Mouse (Mus musculus) kidney, postnatal 14 days (tissue): Measurements from ENCODE around the gene Olfr434.
"Not testable (repeated sequence)": the region's sequence is repeated elsewhere in the genome, so short reads cannot be mapped to it uniquely, and the experiment has no call there.

ENCODE experiments used
- DNase-seq: peaks from one replicate; pipeline ENCODE4 v3.0.0; 2022; ENCODE audit warnings: mixed read lengths

Olfr434 gene

DNA sequence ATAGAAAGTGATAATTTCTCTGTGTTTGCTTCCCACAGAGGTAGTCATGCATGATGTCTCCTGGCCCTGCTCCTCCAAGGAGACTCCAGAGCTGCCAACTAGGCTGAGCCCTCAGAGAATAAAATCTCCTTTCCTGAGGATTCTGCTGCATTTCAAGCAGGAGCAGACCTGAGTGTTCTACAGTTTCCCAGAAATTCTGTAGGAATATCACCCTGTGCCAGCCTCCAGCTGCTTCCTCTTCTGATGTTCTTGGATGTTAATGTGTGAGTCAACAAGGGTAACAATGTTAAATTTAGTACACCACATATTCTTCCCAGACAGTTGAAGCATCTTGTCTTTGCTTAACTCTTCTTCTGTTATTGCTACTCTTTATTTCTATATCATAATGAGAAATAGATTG lies at the start of gene Olfr434:
Gene Olfr434, plus strand, starts transcription at position 149 of the 400 bp plus-strand sequence.
- not testable (repeated sequence) for DNase-seq

DNA sequence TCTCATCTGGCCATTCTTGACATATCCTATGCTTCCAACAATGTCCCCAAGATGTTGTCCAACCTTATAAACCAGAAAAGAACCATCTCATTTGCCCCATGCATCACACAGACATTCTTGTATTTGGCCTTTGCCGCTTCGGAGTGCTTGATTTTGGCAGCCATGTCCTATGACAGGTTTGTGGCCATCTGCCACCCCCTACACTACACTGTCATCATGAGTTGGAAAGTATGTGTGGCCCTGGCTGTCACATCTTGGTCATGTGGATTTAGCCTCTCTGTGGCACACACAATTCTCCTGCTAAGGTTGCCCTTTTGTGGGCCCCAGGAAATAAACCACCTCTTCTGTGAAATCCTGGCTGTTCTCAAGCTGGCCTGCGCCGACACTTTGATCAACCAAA lies 45.6 kb upstream of the Olfr434 start:
- no peak for DNase-seq

DNA sequence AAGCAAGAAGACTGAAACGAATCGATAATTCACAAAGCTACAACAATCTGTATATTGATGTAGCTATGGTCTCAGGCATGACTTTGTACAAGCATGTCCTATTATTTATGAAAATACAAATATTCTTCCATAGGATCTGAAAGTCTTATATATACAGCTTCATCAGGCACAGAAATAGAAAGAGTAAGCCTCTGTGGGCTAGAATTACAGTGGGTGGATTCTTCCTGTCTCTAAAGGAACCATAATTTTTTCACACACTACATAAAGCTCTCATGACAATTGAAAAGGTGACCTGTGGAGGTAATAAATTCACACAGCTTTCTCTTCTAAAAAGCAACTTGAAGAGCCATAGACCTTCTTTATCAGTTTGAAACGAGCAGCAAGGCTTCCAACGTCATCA lies 41.0 kb upstream of the Olfr434 start, which contains the start of gene Olfr13:
Gene Olfr13, plus strand, starts transcription at position 301 of the 400 bp plus-strand sequence.
- no peak for DNase-seq

DNA sequence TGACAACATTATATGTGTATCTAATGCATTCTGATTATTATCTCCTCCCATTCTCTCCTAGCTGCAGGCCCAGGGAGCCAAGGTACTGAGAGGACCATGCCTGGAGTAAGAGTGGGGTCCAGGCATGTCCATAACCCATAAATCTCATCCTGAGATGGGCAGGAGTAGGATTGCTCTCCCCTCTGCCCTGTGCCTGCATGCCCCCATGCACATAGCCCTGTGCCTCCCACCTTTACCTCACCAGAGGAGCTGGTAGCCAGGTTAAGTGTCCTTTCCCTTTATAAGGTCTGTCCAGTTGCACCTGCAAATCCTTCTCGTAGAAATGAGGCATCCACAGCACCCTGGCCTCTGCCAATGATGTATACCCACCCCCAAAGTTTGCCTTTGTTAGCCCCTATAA lies 34.7 kb upstream of the Olfr434 start:
- DNase-seq = no peak

DNA sequence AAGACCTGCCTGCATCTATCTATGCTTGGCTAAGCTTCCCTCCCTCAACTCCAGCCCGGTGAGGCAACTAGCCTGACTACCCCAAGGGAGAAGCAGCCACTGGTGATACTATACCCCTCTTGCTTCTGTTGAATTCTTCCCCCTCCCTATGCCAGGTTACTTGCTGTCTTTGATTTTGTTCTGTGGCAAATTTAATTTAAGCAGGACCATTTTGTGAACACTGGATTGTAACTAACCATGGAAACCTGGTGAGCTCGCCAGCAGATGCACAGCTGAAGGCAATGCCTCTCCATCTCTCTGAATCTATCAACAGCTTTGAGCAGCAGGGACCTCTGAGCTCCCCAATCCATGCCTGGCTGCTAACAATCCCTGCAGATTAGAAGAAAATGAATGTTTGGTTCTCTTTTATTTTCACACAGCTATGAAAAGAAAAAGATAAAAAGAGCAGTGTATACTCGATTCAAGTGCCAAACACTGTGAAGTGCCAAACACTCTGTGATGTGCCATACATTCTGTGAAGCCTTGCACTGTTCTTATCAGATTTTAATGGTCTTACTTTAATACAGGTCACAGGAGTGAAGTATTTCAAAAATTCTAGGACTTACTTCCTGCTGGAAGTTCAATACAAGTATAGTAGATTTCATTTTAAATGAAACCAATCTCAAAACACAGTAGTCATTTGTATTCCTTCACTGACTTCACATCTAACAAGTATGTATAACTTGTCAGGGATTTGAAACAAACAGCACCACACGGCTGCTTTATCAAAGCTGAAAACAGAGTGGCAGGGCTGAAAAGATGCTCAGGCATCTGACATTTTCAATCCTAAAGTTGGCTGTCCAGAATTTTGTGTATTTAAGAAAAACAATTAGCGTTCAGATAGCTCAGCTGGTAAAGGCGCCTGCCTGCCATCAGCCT lies 34.0 kb upstream of the Olfr434 start:
- no peak for DNase-seq

DNA sequence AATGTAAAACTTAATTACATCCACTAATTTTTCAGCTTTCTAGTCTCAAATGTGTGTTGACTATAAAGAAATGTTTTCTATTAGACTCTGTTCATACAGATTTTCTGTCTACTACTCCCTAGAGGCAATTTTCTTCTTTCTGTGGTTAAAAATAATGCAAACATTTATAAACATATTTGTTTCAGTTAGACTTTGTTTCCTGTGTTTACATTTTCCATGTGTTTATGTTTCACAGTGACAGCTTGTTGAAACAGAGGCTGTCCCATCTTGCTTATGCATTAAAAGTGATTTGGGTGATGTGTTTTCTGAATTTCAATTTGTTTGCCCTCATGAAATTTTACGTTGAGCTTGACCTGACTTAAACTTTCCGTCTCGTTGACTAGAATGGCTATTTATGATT lies 21.8 kb upstream of the Olfr434 start:
- no peak for DNase-seq

DNA sequence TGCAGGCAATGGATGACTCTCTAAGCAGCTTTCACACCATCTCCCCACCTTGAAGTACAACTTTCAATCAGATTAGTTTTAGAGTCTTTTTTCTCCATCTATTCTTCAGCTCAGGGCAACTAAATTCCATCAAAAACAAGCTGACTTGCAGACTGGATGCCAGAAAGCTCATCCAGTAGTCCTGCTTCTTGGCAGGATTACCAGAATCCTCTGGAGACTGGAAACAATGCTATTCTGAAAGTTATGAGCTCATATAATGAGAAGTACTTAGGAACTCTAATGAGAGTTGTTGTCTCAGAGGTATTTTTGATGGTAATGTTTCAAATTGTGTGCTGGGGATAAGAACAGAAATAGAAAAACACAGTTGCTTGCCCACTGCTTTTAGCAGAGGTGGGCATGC lies 16.0 kb upstream of the Olfr434 start, which contains the start of gene Olfr435:
Gene Olfr435, plus strand, starts transcription at position 366 of the 400 bp plus-strand sequence.
- no peak for DNase-seq

DNA sequence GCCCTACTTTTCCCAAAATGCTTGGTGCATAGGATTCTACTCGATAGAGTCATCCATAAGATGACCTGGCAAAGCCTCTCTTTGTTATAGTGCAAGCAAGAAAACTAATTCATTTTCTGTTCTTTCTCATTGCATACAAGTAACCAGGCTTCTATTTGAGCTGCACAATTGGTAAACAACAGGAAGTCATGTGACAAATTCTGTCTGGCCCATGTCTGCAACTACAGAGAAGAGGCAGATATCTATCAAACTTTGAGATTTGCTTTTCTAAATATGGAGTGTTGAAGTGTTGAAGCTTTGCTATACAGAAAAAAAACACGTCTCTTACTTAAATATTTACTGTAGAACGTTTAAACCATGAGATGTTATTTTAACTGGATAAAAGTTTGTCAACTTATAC lies 14.7 kb upstream of the Olfr434 start:
- no peak for DNase-seq

DNA sequence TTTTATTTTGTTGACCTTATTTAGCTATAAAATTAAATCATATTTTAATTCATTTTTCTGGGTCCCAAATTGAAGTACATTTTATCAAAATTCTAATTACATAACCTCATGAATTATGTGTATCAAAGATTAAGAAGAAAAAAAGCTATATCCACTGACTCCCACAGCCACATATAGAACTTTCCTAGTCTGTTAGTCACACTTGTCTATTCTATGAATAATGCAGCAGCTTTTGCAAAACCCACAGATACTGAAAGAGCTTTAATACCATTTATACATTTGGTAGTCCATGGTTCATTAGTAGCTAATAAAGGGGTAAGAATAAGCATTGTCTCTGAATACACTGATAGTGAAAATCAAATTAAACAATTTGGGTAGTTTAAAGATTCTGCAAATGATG lies 10.0 kb upstream of the Olfr434 start:
- DNase-seq = no peak

DNA sequence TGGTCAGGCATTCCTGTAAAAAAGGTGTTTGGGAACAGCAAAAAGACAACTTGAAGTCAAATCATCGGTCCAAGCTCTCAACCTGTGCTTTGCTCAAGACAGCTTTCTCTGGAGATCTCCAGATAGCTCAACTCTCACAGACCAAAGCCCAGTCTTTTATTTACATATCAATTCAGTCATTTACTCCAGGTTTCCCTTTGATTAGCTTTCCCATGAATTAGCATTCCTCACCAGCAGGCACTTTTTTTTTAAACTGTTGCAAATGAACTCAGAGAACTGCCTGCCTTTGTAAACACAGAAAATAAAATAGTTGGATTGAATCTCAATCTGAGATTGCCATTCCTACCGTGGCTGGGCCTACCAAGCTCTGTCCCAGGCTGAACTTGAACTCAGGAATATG lies 7.5 kb upstream of the Olfr434 start:
- DNase-seq = no peak

DNA sequence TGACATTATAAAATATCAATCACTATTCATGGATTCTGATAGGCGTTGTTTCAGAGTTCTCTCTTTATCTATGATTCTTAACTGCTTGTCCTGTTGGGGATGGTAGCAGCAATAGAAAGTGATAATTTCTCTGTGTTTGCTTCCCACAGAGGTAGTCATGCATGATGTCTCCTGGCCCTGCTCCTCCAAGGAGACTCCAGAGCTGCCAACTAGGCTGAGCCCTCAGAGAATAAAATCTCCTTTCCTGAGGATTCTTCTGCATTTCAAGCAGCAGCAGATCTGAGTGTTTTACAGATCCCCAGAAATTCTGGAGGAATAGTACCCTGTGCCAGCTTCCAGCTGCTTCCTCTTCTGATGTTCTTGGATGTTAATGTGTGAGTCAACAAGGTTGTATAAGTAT lies 18.4 kb downstream of the Olfr434 start, which contains the start of gene Olfr47:
Gene Olfr47, plus strand, starts transcription at position 275 of the 400 bp plus-strand sequence.
- not testable (repeated sequence) for DNase-seq

DNA sequence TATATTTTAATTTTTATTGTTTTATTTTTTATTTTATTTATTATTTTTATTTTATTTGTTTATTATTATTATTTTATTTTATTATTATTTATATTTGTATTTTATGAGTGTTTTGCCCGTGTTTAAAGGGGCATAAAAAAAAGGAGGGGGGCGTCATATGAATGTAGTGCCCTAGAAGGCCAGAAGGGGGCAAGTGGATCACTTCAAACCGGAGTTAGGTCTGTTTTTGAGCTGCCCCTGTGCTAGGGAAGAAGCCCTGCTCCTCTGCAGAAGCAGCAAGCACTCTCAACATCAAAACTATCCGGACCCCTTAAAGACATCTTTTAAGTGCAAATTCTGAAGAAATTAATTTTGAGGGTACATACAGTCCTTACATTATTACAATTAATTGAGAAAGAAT lies 29.2 kb downstream of the Olfr434 start:
- peak; percentile 25 for DNase-seq

DNA sequence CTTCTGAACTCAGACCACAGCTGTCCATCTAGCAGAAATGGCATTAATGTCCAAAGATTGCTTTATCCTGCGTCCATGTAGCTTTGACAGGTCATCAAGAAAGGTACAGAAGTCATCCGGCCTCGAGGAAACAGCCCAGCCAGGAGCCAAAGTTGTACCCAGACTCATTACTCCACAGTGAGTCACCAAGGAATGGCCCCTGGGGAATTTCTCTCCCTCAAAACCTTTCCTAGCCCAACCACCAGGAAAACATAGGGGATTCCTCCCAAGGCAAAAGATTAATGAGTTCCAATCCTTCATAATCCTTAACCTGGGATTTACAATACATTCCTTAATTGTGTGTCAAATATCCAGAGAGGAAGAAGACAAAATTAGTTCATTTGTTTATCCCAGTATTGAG lies 34.6 kb downstream of the Olfr434 start:
- no peak for DNase-seq

DNA sequence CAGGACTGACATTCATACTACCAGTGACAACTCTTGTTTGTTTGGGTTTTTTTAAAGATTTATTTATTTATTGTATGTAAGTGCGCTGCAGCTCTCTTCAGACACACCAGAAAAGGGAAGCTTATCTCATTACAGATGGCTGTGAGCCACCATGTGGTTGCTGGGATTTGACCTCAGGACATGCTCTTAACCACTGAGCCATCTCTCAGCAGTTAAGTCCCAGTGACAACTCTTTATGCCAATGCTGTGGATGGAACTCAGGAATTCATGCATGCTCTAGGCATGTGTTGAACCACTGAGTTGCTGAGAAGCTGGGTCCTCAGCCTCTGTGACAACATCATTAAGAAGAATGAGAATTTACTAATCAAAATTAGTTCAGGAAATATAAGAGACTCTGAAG lies 40.2 kb downstream of the Olfr434 start:
- no peak for DNase-seq

DNA sequence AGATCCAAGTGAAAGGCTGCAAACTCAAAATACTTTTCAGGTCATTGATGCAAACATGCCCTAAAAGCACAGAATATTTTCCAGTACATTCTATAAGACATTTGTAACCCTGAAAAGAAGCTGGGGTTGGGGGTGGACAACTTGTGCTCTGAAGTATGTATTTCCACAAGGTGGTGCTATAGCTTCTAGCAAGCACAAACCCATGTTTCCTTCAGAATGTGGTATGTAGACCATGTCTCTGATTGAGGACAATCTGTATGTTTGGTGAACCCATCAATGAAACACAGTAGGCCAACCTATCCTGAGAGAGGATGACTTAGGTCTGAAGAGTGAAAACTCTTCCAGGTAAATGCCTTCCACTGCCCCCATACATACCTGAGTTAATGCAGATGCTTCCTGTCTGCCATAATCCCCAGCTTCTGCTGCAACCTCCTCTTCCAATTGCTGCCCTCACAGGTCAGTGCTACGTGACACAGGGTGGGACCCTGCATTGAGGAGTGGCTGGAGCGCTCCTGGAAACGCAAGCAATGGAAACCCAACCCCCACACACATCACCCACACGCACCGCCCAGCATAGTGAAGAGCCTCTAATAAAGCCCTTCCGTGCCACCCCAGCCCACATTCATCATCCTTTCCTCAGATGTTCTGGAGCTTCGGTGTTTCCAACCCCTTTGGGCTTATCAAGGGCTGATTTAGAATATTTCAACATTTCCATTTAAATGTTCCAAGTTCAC lies 41.5 kb downstream of the Olfr434 start:
- peak; percentile 38 for DNase-seq

DNA sequence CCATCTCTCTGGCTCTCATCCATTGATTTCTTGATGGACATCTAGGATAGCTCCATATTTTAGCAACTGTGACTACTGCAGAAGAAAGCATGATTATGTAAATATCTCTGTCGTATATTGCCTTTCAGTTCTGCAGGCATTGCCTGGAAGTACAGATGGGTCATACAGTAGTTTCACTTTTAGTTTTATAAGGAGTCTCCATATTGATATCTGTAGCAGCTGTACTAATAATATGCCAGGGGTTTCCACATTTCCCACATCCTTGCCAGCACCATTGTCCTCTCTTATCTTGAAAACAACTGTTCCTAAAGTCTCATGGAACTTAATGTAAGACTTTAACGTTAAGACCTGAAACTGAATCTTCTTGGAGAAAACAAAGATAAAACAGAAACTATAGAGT lies 47.9 kb downstream of the Olfr434 start:
- no peak for DNase-seq

DNA sequence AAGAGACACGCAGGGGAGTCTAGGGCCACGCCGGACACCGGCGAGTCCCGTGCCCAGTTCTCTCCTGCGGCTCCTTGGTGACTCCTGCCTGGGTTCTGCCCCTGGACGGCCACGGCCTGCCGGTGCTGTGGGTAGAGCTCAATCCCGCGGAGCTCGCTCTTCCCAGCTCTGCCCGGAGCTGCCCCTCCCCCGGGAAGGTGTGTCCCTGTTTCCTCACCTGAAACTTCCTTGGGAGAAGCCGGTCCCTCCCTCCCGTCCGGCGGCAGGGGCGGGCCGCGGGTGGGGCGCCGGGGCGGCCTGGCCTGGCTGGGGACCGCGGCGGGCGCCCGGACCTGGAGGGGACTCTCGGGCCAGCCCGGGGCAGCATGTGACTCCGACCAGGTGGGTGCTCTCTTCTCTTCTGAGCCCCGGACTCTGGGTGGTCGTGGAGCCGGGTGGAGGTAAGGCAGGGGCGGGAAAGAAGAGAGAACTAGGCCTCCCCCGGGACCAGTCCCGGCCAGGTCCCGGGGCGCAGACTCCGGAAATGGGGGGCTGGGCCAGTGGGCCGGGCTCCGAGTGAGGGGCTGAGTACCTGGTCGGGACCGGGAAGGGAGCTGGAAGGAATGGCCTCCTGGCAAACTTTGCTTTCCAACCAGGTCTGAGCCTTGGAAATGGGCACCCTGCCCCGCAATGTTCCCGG lies 52.7 kb downstream of the Olfr434 start, which contains the start of gene Arhgef5:
Gene Arhgef5, plus strand, starts transcription at position 220 of the 679 bp plus-strand sequence.
- DNase-seq = peak; percentile 91

DNA sequence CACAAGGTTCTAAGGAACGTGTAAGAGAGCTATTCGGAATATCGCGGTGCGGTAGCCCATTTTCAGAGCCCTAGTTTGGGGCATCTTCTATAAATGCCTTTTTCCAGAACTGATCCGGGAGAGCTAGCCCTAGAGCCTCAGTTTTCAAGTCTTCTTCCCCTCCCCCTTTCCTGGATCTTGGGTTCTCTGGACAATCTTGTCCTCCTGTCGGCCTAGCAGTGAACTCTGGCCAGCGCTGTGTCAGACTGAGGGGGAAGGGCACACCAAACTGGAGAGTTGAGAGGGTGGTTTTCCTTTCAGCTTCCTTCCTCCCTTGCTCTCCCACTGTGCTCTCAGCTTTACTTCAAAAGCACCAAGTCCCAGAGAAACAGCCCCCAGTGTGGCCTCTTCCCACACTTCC lies 53.5 kb downstream of the Olfr434 start:
- DNase-seq = peak; percentile 74
